Mouse (Mus musculus): ENCODE measurements around the gene Igfbp5. TPM values are rescaled to one million over a fixed set of nuclear protein-coding genes. Genes with fewer than 3 reads are reported as not detected.

The Igfbp5 gene
- polyA plus RNA-seq, 1 experiment from 2014 or later: 3.0 TPM

DNA sequence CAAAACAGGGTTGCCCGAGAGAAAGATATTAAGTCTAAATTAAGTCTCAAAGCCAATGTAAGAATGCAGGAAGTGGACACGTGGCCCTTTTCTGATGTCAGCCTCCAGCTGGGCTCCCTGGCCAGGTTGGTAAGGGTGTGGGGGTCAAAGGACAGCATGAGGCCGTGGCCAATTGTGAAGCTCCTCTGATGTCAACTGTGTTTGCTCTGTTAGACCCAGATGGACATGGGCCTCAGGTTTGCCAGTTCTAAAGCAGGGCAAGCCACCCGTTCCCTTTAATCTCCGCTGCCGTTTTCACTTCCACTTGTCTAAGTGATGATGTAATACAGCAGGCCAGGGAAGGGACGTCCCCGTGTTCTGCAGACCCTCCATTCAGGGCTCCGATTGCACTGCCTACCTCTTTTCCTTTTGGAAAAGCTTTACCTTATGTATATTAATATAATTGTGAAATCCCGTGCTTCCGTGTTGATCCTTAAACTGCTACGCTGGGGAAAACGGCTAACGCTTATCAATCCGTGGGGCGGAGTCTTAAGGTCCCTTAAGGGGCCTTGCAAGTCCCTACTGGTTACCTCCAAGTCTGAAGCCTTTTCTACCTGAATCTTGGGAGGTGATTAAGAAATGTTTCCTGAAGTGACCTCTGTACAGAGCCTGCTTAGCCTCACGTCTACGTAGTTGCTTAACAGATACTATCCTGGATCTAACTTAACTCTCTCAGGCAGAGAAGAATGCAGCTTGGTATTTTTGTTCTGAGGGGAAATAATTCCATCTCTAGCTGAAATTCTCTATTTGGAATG lies 31.8 kb downstream of the Igfbp5 start:
- no peak for DNase-seq (ENCODE audit: low spot score)

GRCm38 (mm10) chr1:72839791-72840190 lies 34.9 kb downstream of the Igfbp5 start:
- DNase-seq (ENCODE audit: low spot score): no peak

GRCm38 (mm10) chr1:72839356-72839755 lies 35.3 kb downstream of the Igfbp5 start:
- DNase-seq (ENCODE audit: low spot score): no peak

- no peak for DNase-seq (ENCODE audit: low spot score)
Measured at GRCm38 (mm10) chr1:72833563-72833962, 41.1 kb downstream of the Igfbp5 start.

DNA sequence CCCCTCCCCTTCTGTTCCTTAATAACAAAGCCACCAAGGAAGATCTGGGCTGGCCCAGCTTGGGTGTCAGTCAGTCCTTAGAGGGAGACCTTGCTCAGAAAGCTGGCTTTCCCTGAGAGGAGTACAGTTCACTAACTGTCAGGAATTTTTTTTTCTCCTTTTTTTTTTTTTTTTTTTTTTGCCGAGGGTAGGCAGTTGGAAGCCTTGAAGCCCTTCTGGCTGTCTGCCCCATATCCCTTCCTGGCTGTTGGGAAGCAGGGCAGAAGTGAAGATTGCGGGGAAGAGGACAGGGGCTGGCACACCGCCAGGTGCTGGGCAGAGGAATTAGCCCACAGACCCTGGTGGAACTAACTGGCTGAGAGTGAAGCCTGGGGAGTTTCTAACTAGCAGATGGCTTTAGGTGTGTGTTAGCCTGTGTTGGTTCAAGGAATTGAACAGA lies 42.0 kb downstream of the Igfbp5 start:
- no peak for DNase-seq (ENCODE audit: low spot score)

DNA sequence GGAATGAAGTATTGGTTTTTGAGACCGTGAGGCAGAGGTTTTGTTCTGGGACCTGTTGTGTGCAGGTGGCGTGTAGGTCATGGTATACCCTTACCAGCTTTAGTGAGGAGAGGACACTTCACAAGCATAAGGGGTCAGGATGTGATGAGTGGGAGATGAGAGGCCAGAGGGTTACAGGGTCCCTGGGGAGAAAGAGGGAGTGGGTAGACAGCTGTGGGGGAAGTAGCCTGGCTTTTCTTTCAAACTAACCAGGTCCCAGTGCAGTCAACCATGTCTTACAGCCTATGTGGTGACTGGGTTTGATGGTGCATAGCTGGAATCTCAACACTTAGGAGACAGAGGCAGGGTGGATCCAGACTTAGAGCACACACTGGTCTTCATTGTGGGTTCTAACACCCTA lies 44.2 kb downstream of the Igfbp5 start:
- DNase-seq (ENCODE audit: low spot score): no peak

DNA sequence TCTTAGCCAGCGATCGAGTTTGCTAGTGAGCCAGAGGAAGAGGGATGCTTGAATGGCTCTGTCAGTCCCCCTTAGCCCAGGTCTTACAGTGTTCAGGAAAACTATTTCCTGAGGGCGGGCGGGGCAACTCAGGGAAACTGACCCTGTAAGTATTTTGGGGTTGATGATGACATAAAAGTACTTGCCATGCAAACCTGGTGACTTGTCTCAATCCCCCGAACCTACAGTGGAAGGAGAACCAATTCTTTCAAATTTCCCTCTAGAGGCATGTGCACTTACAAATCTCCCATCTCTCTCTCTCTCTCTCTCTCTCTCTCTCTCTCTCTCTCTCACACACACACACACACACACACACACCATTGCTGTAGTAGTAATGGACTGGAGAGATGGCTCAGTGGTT lies 45.8 kb downstream of the Igfbp5 start:
- DNase-seq (ENCODE audit: low spot score): no peak

GRCm38 (mm10) chr1:72827411-72828315 lies 47.0 kb downstream of the Igfbp5 start:
- DNase-seq (ENCODE audit: low spot score): no peak

DNA sequence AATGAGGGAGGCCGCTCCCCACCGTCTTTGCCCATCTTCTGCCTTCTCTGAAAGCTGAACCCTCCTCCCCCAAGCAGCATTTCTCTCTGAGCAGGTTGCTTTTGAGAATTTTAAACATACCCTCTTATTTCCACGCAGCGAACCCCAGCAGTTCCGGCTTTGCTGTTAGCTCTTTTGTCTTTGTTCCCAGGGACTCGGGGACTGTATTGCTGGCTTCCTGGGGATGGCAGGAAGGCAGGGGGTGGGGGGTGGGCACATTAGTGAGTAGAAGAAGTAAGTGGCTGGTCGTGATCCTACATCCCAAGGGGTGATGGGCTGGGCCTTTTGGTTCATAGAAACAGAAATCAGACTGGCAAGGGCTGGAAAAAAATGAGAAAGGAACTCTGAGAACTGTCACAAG lies 47.8 kb downstream of the Igfbp5 start:
- DNase-seq (ENCODE audit: low spot score): no peak

DNA sequence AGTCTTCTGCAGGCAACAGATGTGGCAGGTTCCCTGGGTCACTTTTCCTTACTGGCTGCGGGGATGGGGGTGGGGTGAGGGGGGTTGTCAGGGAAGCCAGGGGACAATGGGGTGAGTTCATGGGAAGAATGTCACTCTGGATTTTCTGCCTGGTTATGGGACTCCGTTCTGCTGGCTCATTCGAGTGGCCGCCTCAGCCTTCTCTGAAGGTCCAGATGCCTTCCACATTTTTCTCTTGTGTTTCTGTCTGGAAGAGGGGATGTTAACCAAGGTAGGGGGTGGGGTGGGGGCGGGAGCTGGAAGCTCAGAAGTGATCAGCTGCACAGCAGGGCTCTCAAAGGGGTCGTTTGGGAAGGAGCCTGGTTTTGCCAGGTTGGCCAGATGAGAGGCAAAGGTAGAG lies 48.2 kb downstream of the Igfbp5 start:
- DNase-seq (ENCODE audit: low spot score): no peak

- no peak for DNase-seq (ENCODE audit: low spot score)
Measured at GRCm38 (mm10) chr1:72825921-72826320, 48.8 kb downstream of the Igfbp5 start.

- DNase-seq (ENCODE audit: low spot score): no peak
Measured at GRCm38 (mm10) chr1:72825286-72825685, 49.4 kb downstream of the Igfbp5 start.

DNA sequence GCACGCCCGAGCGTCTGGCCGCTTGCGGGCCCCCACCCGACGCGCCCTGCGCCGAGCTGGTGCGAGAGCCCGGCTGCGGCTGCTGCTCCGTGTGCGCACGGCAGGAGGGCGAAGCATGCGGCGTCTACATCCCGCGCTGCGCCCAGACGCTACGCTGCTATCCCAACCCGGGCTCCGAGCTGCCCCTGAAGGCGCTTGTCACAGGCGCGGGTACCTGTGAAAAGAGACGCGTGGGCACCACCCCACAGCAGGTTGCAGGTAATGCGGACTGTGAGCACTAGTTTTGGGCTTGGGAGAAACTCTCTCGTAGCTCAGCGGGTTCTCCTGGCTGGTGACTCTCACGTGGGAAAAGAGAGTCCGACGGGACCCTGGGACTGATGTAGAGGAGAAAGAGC lies 50.0 kb downstream of the Igfbp5 start:
- no peak for DNase-seq (ENCODE audit: low spot score)

- DNase-seq (ENCODE audit: low spot score): no peak
Measured at GRCm38 (mm10) chr1:72823751-72824706, 50.7 kb downstream of the Igfbp5 start, which contains the start of gene Igfbp2. TSS of gene Igfbp2 (plus strand) at chr1:72824503.

DNA sequence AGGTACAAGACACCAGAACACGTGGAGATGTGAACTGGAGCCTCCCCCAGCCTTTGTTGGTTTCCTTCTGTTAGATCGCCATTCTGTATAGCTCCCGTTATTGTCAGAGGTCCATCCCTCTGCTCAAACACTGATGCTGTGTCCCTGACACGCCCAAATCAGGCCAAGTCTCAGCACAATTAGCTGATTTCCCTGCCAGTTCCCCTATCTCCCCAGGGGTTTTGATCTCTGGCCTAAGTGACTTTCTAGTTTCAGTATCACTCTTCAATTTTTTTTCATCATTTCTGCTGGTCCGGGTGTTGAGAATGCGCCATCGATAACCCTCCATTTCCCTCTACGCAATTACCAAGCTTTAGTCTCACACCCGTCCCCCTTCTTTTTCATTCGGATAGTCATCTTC lies 51.8 kb downstream of the Igfbp5 start:
- DNase-seq (ENCODE audit: low spot score): no peak

- no peak for DNase-seq (ENCODE audit: low spot score)
Measured at GRCm38 (mm10) chr1:72819995-72820394, 54.7 kb downstream of the Igfbp5 start.

DNA sequence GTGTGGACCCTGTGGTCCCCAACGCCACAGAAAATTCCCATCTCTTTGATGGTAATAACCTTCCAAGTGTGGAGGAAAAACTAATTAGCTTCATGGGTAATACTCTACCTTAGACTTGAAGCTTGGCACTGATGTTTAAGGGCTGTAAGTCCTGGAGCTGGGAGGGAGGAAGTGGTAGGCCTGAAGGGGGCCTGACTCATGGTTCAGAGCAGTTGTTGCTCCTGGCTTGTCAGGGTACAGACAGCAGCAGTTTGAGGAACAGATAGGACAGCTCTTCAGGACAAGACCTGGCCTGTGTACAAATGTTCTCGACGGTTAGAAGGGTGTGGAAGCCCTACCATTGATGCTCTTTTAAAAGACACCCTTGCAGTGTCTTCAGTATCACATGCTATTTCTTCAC lies 59.1 kb downstream of the Igfbp5 start:
- DNase-seq (ENCODE audit: low spot score): no peak

DNA sequence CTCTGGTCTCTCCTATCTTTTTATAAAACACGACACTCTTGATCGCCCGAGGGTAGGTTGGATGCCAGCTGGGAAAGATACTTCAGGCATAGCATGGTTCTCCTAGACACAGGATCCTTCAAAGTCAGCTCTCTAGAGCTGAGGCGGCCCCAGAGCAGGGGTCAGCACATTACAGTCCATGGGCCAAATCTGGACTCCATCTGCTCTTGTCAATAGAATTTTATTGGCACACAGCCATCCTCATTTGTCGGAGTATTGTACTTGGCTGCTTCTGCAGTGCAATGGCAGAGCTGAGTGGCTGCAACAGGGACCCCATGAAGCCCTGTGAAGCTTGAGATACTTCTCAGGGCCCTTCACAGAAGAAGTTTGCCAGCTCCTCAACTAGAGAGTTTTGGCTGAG lies 59.5 kb downstream of the Igfbp5 start:
- DNase-seq (ENCODE audit: low spot score): no peak

- no peak for DNase-seq (ENCODE audit: low spot score)
Measured at GRCm38 (mm10) chr1:72813639-72814403, 60.9 kb downstream of the Igfbp5 start.

DNA sequence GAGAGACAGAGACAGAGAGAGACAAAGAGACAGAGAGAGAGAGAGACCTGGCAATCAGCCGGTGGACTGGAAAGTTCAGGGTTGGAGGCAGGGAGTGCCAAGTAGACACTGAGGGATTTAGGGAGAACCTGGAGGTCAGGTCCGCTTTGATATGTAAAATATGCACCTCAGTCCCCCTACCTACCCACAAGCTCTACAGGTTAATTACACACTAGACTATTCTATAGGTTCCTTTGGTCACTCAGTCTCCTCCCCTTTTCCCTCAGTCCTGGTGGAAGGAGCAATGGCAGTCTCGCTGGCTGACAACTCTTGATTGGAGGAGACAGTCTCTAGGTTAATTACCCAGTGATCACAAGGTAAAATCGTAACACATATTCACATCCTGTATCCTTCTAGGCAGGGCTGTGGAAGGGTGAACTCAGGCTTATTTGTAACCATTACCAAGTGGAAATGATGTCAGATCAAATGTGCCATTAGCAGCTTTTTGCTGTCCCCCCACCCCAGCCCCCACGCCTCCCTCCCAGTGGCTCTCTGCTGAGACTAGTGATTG lies 61.5 kb downstream of the Igfbp5 start:
- no peak for DNase-seq (ENCODE audit: low spot score)

Data from thymus, postnatal 0 days (tissue).